Mouse (Mus musculus) CH12.LX (cell line): ENCODE measurements at regions not wholly inside any gene's neighbourhood (a gene's known extent, or its start where the extent isn't known, plus 50 kb on each side); places are given as distances from the start of the nearest gene placed in this dataset.
"Not testable (repeated sequence)": the region's sequence is repeated elsewhere in the genome, so short reads cannot be mapped to it uniquely, and the experiment has no call there.

Source experiments
- DNase-seq: peaks from one replicate; pipeline ENCODE4 v3.0.0-alpha.2; 2013; ENCODE audit errors: extremely low read depth
- H3K27ac ChIP-seq: 2 replicates; pipeline ENCODE4 v1.5.1; 2012; ENCODE audit warnings: low read depth, mild to moderate bottlenecking, control low read depth, moderate library complexity; ENCODE audit not compliant: insufficient read depth
- H3K27me3 ChIP-seq: replicated peaks from 2 replicates; pipeline ENCODE3; 2012; ENCODE audit warnings: inconsistent platforms
- H3K36me3 ChIP-seq, 2 experiments: replicated peaks in 1 of 2; 2 replicates each; pipeline versions ENCODE3 to v1.6.1; 2012; ENCODE audit warnings: inconsistent platforms in 1 of 2, low read length in 1 of 2, mild to moderate bottlenecking in 1 of 2, mixed read lengths in 1 of 2, moderate library complexity in 1 of 2; ENCODE audit not compliant: control insufficient read depth in 1 of 2, insufficient read depth in 1 of 2
- H3K4me1 ChIP-seq, 2 experiments: 2 replicates each; pipeline ENCODE4 v1.6.1; 2012; ENCODE audit warnings: inconsistent platforms in 1 of 2, moderate library complexity in 1 of 2; ENCODE audit not compliant: insufficient read depth in 2 of 2, control insufficient read depth in 1 of 2
- H3K4me2 ChIP-seq: 2 replicates; pipeline ENCODE4 v1.6.1; 2012; ENCODE audit warnings: low read depth, mild to moderate bottlenecking, control low read depth; ENCODE audit not compliant: poor library complexity, insufficient read depth, severe bottlenecking
- H3K4me3 ChIP-seq, 3 experiments: fragments of 150-350 bp in 1 of 3; sonication (generic) in 1 of 3; replicated peaks in 1 of 3; 2 replicates each; pipeline versions ENCODE3 to v1.5.1; 2011 to 2012; ENCODE audit warnings: low read depth in 2 of 3, low read length in 2 of 3, mild to moderate bottlenecking in 2 of 3, moderate library complexity in 2 of 3, control low read depth in 1 of 3, improper control_type of control experiment in 1 of 3, inconsistent platforms in 1 of 3, mixed read lengths in 1 of 3; ENCODE audit not compliant: poor library complexity in 1 of 3
- H3K79me2 ChIP-seq: replicated peaks from 2 replicates; pipeline ENCODE4 v1.6.1; 2012; ENCODE audit warnings: mild to moderate bottlenecking, moderate library complexity; ENCODE audit not compliant: control insufficient read depth, poor library complexity, insufficient read depth, severe bottlenecking; ENCODE audit errors: extremely low read depth
- H3K9ac ChIP-seq: 2 replicates; pipeline ENCODE4 v1.6.1; 2012; ENCODE audit warnings: low read depth, mild to moderate bottlenecking, control low read depth, moderate library complexity; ENCODE audit not compliant: insufficient read depth
- H3K9me3 ChIP-seq: replicated peaks from 2 replicates; pipeline ENCODE3; 2012; ENCODE audit warnings: low read length, inconsistent platforms, mixed read lengths
- BHLHE40 ChIP-seq: IDR thresholded peaks from 2 replicates; pipeline ENCODE4 v1.6.1; 2011; ENCODE audit warnings: mild to moderate bottlenecking, low read depth, low read length, improper control_type of control experiment
- CHD1 ChIP-seq: IDR thresholded peaks from 2 replicates; pipeline ENCODE4 v1.6.1; 2012; ENCODE audit warnings: low read depth, low read length, improper control_type of control experiment, inconsistent platforms
- CHD2 ChIP-seq: IDR thresholded peaks from 2 replicates; pipeline ENCODE4 v1.6.1; 2011; ENCODE audit warnings: low read length, improper control_type of control experiment
- CTCF ChIP-seq, 2 experiments: IDR thresholded peaks in 1 of 2; conservative IDR thresholded peaks in 1 of 2; 2 replicates each; pipeline ENCODE4 v1.5.1; 2011 to 2012; ENCODE audit warnings: low read depth in 2 of 2, low read length in 2 of 2, improper control_type of control experiment in 1 of 2, inconsistent platforms in 1 of 2, mild to moderate bottlenecking in 1 of 2, moderate library complexity in 1 of 2
- E2F4 ChIP-seq: IDR thresholded peaks from 2 replicates; pipeline ENCODE4 v1.6.1; 2011; ENCODE audit warnings: low read depth, low read length, improper control_type of control experiment; ENCODE audit not compliant: insufficient replicate concordance
- ELF1 ChIP-seq: IDR thresholded peaks from 2 replicates; pipeline ENCODE4 v1.6.1; 2014; ENCODE audit warnings: low read depth, mild to moderate bottlenecking, inconsistent platforms, low read length, improper control_type of control experiment
- EP300 ChIP-seq: IDR thresholded peaks from 2 replicates; pipeline ENCODE4 v1.6.1; 2011; ENCODE audit warnings: low read length, improper control_type of control experiment
- ETS1 ChIP-seq: conservative IDR thresholded peaks from 2 replicates; pipeline ENCODE4 v1.6.1; 2012; ENCODE audit warnings: low read depth, mild to moderate bottlenecking, inconsistent platforms, low read length, improper control_type of control experiment, moderate library complexity
- GABPA ChIP-seq: IDR thresholded peaks from 2 replicates; pipeline ENCODE4 v1.6.1; 2012; ENCODE audit warnings: low read depth, low read length, improper control_type of control experiment, inconsistent platforms; ENCODE audit not compliant: insufficient replicate concordance
- IRF4 ChIP-seq: IDR thresholded peaks from 2 replicates; pipeline ENCODE4 v1.6.1; 2014; ENCODE audit warnings: low read depth, mild to moderate bottlenecking, inconsistent platforms, low read length, improper control_type of control experiment
- JUN ChIP-seq: IDR thresholded peaks from 2 replicates; pipeline ENCODE4 v1.6.1; 2011; ENCODE audit warnings: low read depth, mild to moderate bottlenecking, low read length, improper control_type of control experiment, moderate library complexity; ENCODE audit not compliant: insufficient read depth
- JUND ChIP-seq: conservative IDR thresholded peaks from 2 replicates; pipeline ENCODE4 v1.6.1; 2011; ENCODE audit warnings: low read depth, low read length, improper control_type of control experiment
- MAFK ChIP-seq: IDR thresholded peaks from 2 replicates; pipeline ENCODE4 v1.6.1; 2011; ENCODE audit warnings: low read length, improper control_type of control experiment; ENCODE audit not compliant: insufficient replicate concordance
- MAX ChIP-seq: IDR thresholded peaks from 2 replicates; pipeline ENCODE4 v1.6.1; 2011; ENCODE audit warnings: low read length, improper control_type of control experiment
- MAZ ChIP-seq: IDR thresholded peaks from 2 replicates; pipeline ENCODE4 v1.6.1; 2012; ENCODE audit warnings: low read depth, mild to moderate bottlenecking, inconsistent platforms, low read length, improper control_type of control experiment, moderate library complexity
- MEF2A ChIP-seq: IDR thresholded peaks from 2 replicates; pipeline ENCODE4 v1.6.1; 2014; ENCODE audit warnings: low read depth, mild to moderate bottlenecking, inconsistent platforms, low read length, improper control_type of control experiment, borderline replicate concordance
- NELFE ChIP-seq: IDR thresholded peaks from 2 replicates; pipeline ENCODE4 v1.6.1; 2011; ENCODE audit warnings: low read depth, low read length, improper control_type of control experiment
- NRF1 ChIP-seq: IDR thresholded peaks from 2 replicates; pipeline ENCODE4 v1.6.1; 2014; ENCODE audit warnings: low read depth, mild to moderate bottlenecking, inconsistent platforms, low read length, improper control_type of control experiment, moderate library complexity
- PAX5 ChIP-seq: IDR thresholded peaks from 2 replicates; pipeline ENCODE4 v1.6.1; 2012; ENCODE audit warnings: low read length, inconsistent platforms, mixed read lengths
- POLR2A ChIP-seq: IDR thresholded peaks from 2 replicates; pipeline ENCODE4 v1.6.1; 2011; ENCODE audit warnings: low read depth, mild to moderate bottlenecking, improper control_type of control experiment, low read length
- RAD21 ChIP-seq: IDR thresholded peaks from 2 replicates; pipeline ENCODE4 v1.6.1; 2011; ENCODE audit warnings: low read depth, mild to moderate bottlenecking, low read length, improper control_type of control experiment, moderate library complexity
- SIN3A ChIP-seq: IDR thresholded peaks from 2 replicates; pipeline ENCODE4 v1.6.1; 2012; ENCODE audit warnings: low read length, improper control_type of control experiment, inconsistent platforms
- SMC3 ChIP-seq: IDR thresholded peaks from 2 replicates; pipeline ENCODE4 v1.6.1; 2011; ENCODE audit warnings: low read depth, low read length, improper control_type of control experiment
- TBP ChIP-seq: conservative IDR thresholded peaks from 2 replicates; pipeline ENCODE4 v1.6.1; 2011; ENCODE audit warnings: low read depth, low read length, improper control_type of control experiment
- UBTF ChIP-seq: IDR thresholded peaks from 2 replicates; pipeline ENCODE4 v1.6.1; 2012; ENCODE audit warnings: low read depth, mild to moderate bottlenecking, inconsistent platforms, low read length, improper control_type of control experiment, moderate library complexity
- USF2 ChIP-seq: conservative IDR thresholded peaks from 2 replicates; pipeline ENCODE4 v1.6.1; 2011; ENCODE audit warnings: low read depth, low read length, improper control_type of control experiment
- ZKSCAN1 ChIP-seq: IDR thresholded peaks from 2 replicates; pipeline ENCODE4 v1.6.1; 2012; ENCODE audit warnings: low read depth, inconsistent platforms, low read length, improper control_type of control experiment, borderline replicate concordance
- ZNF384 ChIP-seq: IDR thresholded peaks from 2 replicates; pipeline ENCODE4 v1.6.1; 2012; ENCODE audit warnings: low read depth, low read length, improper control_type of control experiment, inconsistent platforms
- dilution Hi-C: fragments of 300-500 bp; cut with MboI; formaldehyde crosslinking; loops from 2 replicates; pipeline ENCODE4 v1.14.3; 2020; ENCODE audit warnings: low sequenced_read_pairs; ENCODE audit not compliant: extremely low pct_unique_long_range_greater_than_20kb, extremely low pct_ligation_motif_present
- in situ Hi-C: fragments of 300-500 bp; cut with MboI; formaldehyde crosslinking; loops from 3 replicates; pipeline ENCODE4 v1.14.3; 2019; ENCODE audit warnings: low sequenced_read_pairs, low pct_ligation_motif_present, low pct_unique_long_range_greater_than_20kb, mixed read lengths

DNA sequence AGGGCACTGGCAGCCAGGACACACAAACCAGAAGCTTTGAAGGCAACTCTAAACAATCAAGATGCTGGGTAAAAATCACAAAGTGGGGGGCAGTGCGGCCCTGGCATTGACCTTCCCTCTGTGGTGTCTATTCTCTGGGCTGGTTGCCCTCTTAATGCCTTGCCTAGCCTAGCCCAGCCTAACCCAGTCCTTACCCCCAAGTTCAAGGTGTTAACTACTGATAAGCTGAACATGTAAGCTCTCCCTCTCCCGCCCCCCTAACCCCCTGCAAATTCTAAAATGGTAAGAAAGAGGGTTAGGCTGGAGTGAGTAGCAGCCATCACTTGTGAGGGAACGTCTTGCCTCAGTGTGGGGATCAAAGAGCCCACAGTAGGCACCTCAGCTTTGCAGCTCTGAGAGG is 76.9 kb upstream of the Trim2 start:
- no peak for TF ChIP-seq EP300
- no peak for TF ChIP-seq ELF1
- TF ChIP-seq TBP = no peak
- TF ChIP-seq NRF1 = no peak
- no peak for TF ChIP-seq IRF4
- no peak for TF ChIP-seq BHLHE40
- TF ChIP-seq POLR2A = no peak
- TF ChIP-seq ZKSCAN1 = no peak
- TF ChIP-seq MAZ = no peak
- no peak for TF ChIP-seq MAX
- TF ChIP-seq CTCF (conservative IDR thresholded peaks at IDR 0.05 in 1 of 2, IDR thresholded peaks at IDR 0.05 in 1 of 2; ENCODE audit: low read depth in 2 of 2, low read length in 2 of 2) = no peak
- TF ChIP-seq RAD21 = no peak
- TF ChIP-seq SIN3A = no peak
- TF ChIP-seq NELFE = no peak
- no peak for TF ChIP-seq CHD1
- no peak for TF ChIP-seq MAFK
- dilution Hi-C loops = no loop called here
- Histone ChIP-seq H3K9ac (no peak overlapping the region), H3K4me2 (no peak overlapping the region), H3K4me1 (peaks cover 4 to 5% of the 10 kb centered on the region in 2 experiments; a peak in 2 of 4 replicates), H3K9me3 (no peaks in the 10 kb centered on the region), H3K27ac (no peak overlapping the region), H3K79me2 (no peaks in the 10 kb centered on the region), H3K27me3 (no peaks in the 10 kb centered on the region), H3K4me3 (no peak overlapping the region), H3K36me3 (no peaks in the 10 kb centered on the region)
- in situ Hi-C loops = no loop called here
- no peak for DNase-seq

GRCm38 (mm10) chr3:84383038-84383437 is 76.4 kb upstream of the Trim2 start:
- dilution Hi-C loops, H3K9me3 ChIP-seq, H3K4me1 ChIP-seq, H3K27me3 ChIP-seq, H3K4me2 ChIP-seq, H3K27ac ChIP-seq, H3K9ac ChIP-seq, DNase-seq, H3K4me3 ChIP-seq, H3K79me2 ChIP-seq, in situ Hi-C loops, H3K36me3 ChIP-seq: not testable (repeated sequence)

DNA sequence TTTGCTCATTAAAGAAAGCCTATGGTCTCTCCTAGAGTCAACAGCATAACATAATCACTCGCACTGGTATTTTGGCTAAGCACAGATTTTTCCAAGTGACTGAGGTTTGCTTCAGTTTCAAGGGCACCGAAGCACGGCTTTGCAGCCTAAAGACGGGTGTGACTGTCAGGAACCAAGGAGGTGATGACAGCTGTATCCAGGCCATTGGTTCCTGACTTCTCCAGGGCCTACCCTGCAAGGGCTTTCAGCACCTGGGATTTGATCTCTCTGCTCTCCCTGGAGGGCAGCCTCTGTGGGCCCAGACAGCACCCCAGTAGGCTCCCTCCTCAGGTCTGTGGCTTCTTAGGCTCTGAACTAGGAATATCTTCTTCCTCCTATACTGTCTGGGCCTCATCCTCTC is 75.3 kb upstream of the Trim2 start:
- Histone ChIP-seq H3K4me3 (no peak overlapping the region), H3K27me3 (no peaks in the 10 kb centered on the region), H3K9ac (no peak overlapping the region), H3K9me3 (no peaks in the 10 kb centered on the region), H3K79me2 (no peaks in the 10 kb centered on the region), H3K4me1 (peaks cover 2 to 3% of the 10 kb centered on the region in 2 experiments; a peak in 1 of 4 replicates), H3K27ac (no peak overlapping the region), H3K4me2 (no peak overlapping the region), H3K36me3 (no peaks in the 10 kb centered on the region)
- dilution Hi-C loops = no loop called here
- DNase-seq = no peak
- in situ Hi-C loops = no loop called here
- TF ChIP-seq ZNF384 = no peak
- TF ChIP-seq POLR2A = no peak
- TF ChIP-seq JUN = no peak
- no peak for TF ChIP-seq JUND
- no peak for TF ChIP-seq NELFE
- TF ChIP-seq ETS1 = no peak
- TF ChIP-seq SMC3 = no peak
- no peak for TF ChIP-seq CHD1
- TF ChIP-seq CHD2 = no peak
- no peak for TF ChIP-seq MEF2A
- no peak for TF ChIP-seq UBTF
- no peak for TF ChIP-seq MAX
- no peak for TF ChIP-seq USF2
- TF ChIP-seq SIN3A = no peak
- no peak for TF ChIP-seq PAX5
- no peak for TF ChIP-seq E2F4
- no peak for TF ChIP-seq GABPA
